Mouse (Mus musculus) small intestine, adult 2 months (tissue): ENCODE data around the gene Syngr3. TPM values are rescaled to one million over a fixed set of nuclear protein-coding genes. Genes with fewer than 3 reads are reported as not detected.

Experiments used
- H3K27ac ChIP-seq: fragments of 200-500 bp; 2 replicates; pipeline ENCODE4 v1.5.1; 2012; ENCODE audit warnings: low read depth, low read length, control low read depth, inconsistent platforms; ENCODE audit not compliant: insufficient read depth
- H3K27me3 ChIP-seq: fragments of 200-500 bp; 2 replicates; pipeline ENCODE4 v1.6.1; 2012; ENCODE audit warnings: mild to moderate bottlenecking, moderate library complexity, low read length, inconsistent platforms; ENCODE audit not compliant: control insufficient read depth, insufficient read depth
- H3K36me3 ChIP-seq: fragments of 200-500 bp; 2 replicates; pipeline ENCODE4 v1.6.1; 2012; ENCODE audit warnings: mild to moderate bottlenecking, low read length, control low read depth, inconsistent platforms; ENCODE audit not compliant: control insufficient read depth, insufficient read depth
- H3K4me1 ChIP-seq: fragments of 200-500 bp; 2 replicates; pipeline ENCODE4 v1.6.1; 2012; ENCODE audit warnings: low read length, inconsistent platforms, mixed read lengths; ENCODE audit not compliant: control insufficient read depth, insufficient read depth, insufficient read length
- H3K4me3 ChIP-seq: fragments of 200-500 bp; 2 replicates; pipeline ENCODE4 v1.5.1; 2012; ENCODE audit warnings: low read depth, mild to moderate bottlenecking, control low read depth, inconsistent platforms, low read length, moderate library complexity
- CTCF ChIP-seq: fragments of 200-500 bp; IDR thresholded peaks from 2 replicates; pipeline ENCODE4 v1.5.1; 2012; ENCODE audit warnings: low read depth, mild to moderate bottlenecking, control low read depth, inconsistent platforms, low read length, moderate library complexity, mixed read lengths; ENCODE audit not compliant: insufficient replicate concordance, insufficient read length; ENCODE audit errors: extremely low read depth
- POLR2A ChIP-seq: fragments of 200-500 bp; IDR thresholded peaks from 2 replicates; pipeline ENCODE4 v1.6.1; 2012; ENCODE audit warnings: low read depth, mild to moderate bottlenecking, control low read depth, inconsistent platforms, low read length, moderate library complexity
- WGBS: fragments of 180-500 bp; shearing (Covaris S2); methylation state at CpG from one replicate; pipeline ENCODE4 v1.1.7; 2018; 5-methylcytosine and 5-hydroxymethylcytosine counted together
- polyA plus RNA-seq: library from polyadenylated mRNA; depleted of rRNA; stranded (reverse); fragments of >200 nt; gene quantifications from 2 replicates; pipeline ENCODE4 v1.2.3, GENCODE M21; 2012

Syngr3 gene
- polyA plus RNA-seq, 1 experiment: 1.3 TPM

GRCm38 (mm10) chr17:24717943-24718342 is 28.2 kb upstream of the Syngr3 start, which contains the start of the genes Rnf151 and Rps2:
Gene Rnf151, minus strand, starts transcription at chr17:24718063.
Gene Rps2, plus strand, starts transcription at chr17:24718116.
- H3K36me3 ChIP-seq: peaks cover 15% of the 10 kb centered on the region
- H3K4me1 ChIP-seq: peaks cover 2% of the 10 kb centered on the region
- WGBS: 80% methylated on average over 4 of the region's 4 CpGs
- H3K4me3 ChIP-seq: no peak within 1 kb of the TSS
- H3K27me3 ChIP-seq: no peaks in the 10 kb centered on the region
- no peak within 1 kb of the TSS for H3K27ac ChIP-seq
- TF ChIP-seq POLR2A (no peak), CTCF (no peak)

GRCm38 (mm10) chr17:24716166-24716682 is 26.5 kb upstream of the Syngr3 start:
- WGBS: 96% methylated on average over 15 of the region's 15 CpGs
- peaks cover 3% of the 10 kb centered on the region; the same call in 1 of the 2 replicates for H3K36me3 ChIP-seq
- H3K4me1 ChIP-seq: no peaks in the 10 kb centered on the region; the same call in 1 of the 2 replicates
- no peak overlapping the region for H3K27ac ChIP-seq
- H3K27me3 ChIP-seq: no peaks in the 10 kb centered on the region
- no peak for TF ChIP-seq CTCF
- TF ChIP-seq POLR2A: no peak
- H3K4me3 ChIP-seq: no peak overlapping the region

GRCm38 (mm10) chr17:24715556-24715955 is 25.8 kb upstream of the Syngr3 start:
- no peaks in the 10 kb centered on the region for H3K36me3 ChIP-seq
- TF ChIP-seq POLR2A (no peak), CTCF (no peak)
- 85% methylated on average over 6 of the region's 6 CpGs for WGBS
- H3K4me1 ChIP-seq: no peaks in the 10 kb centered on the region; the same call in 1 of the 2 replicates
- H3K27ac ChIP-seq: no peak overlapping the region
- no peaks in the 10 kb centered on the region for H3K27me3 ChIP-seq
- H3K4me3 ChIP-seq: no peak overlapping the region

GRCm38 (mm10) chr17:24708646-24709045 is 18.9 kb upstream of the Syngr3 start:
- Histone ChIP-seq H3K4me1 (no peaks in the 10 kb centered on the region; the same call in 1 of the 2 replicates), H3K36me3 (0 out of 2 replicates have a peak, but pooled peaks cover 7% of the 10 kb centered on the region), H3K27ac (no peak overlapping the region), H3K4me3 (no peak overlapping the region), H3K27me3 (no peaks in the 10 kb centered on the region)
- TF ChIP-seq CTCF: no peak
- no peak for TF ChIP-seq POLR2A
- 21% methylated on average over 2 of the region's 2 CpGs for WGBS

DNA sequence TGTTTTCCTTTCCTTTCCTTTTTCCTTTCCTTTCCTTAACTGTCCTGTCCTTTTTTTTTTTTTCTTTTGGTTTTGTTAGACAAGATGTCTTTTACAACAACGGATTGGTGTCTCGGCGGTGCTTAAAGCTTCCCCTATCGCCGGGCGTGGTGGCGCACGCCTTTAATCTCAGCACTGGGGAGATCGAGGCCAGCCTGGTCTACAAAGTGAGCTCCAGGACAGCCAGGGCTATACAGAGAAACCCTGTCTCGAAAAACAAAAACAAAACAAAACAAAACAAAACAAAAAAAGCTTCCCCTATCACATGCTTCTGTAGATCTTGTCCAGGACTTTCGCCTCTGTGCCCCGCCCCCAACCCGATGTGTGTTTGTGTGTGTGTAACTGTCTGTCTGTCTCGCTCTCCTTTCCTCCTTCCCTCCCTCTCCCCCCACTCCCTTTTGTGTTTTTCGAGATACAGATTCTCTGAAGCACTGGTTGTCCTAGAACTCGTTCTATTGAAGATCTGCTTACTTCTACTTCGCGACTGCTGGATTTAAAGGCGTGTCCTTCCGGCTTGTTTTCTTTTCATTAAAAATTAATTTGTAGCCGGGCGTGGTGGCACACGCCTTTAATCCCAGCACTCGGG is 18.2 kb upstream of the Syngr3 start:
- Histone ChIP-seq H3K4me1 (no peaks in the 10 kb centered on the region; the same call in 1 of the 2 replicates), H3K27ac (peak overlapping the region; percentile 51), H3K36me3 (0 out of 2 replicates have a peak, but pooled peaks cover 7% of the 10 kb centered on the region), H3K4me3 (peak overlapping the region; percentile 84), H3K27me3 (no peaks in the 10 kb centered on the region)
- no peak for TF ChIP-seq CTCF
- TF ChIP-seq POLR2A: no peak
- WGBS: 1% methylated on average over 24 of the region's 24 CpGs

- Histone ChIP-seq H3K36me3 (peaks cover 10% of the 10 kb centered on the region), H3K4me3 (peak within 1 kb of the TSS; percentile 84), H3K4me1 (no peaks in the 10 kb centered on the region; the same call in 1 of the 2 replicates), H3K27me3 (no peaks in the 10 kb centered on the region), H3K27ac (peak within 1 kb of the TSS; percentile 51)
- WGBS: 1% methylated on average over 32 of the region's 32 CpGs
- TF ChIP-seq POLR2A: peak; percentile 84
- TF ChIP-seq CTCF: no peak
These were observed 17.4 kb upstream of the Syngr3 start, which contains the start of gene Tbl3 for GRCm38 (mm10) chr17:24706982-24707800. Gene Tbl3, minus strand, starts transcription at chr17:24707660.

GRCm38 (mm10) chr17:24705821-24706220 is 16.1 kb upstream of the Syngr3 start:
- no peak for TF ChIP-seq CTCF
- no peak for TF ChIP-seq POLR2A
- H3K4me1 ChIP-seq: peaks cover 1% of the 10 kb centered on the region
- WGBS: 90% methylated on average over 3 of the region's 3 CpGs
- no peak overlapping the region for H3K4me3 ChIP-seq
- H3K36me3 ChIP-seq: peaks cover 24% of the 10 kb centered on the region
- no peak overlapping the region for H3K27ac ChIP-seq
- H3K27me3 ChIP-seq: no peaks in the 10 kb centered on the region
